Mouse (Mus musculus) hematopoietic stem cell, adult 5-6 weeks (primary cell): Measurements from ENCODE around the gene Secisbp2. TPM values are rescaled to one million over a fixed set of nuclear protein-coding genes. Genes with fewer than 3 reads are reported as not detected.
A peak's percentile ranks its signal among the peaks of the same experiment; 100 is the strongest.
"Not testable (repeated sequence)": the region's sequence is repeated elsewhere in the genome, so short reads cannot be mapped to it uniquely, and the experiment has no call there.

Experiments used
- ATAC-seq, 2 experiments: fragments of 125-278 bp in 1 of 2; replicated peaks in 1 of 2; 2 replicates each; pipeline ENCODE4 v1.8.0; 2016 to 2017; ENCODE audit warnings: inconsistent platforms in 2 of 2, mild to moderate bottlenecking in 2 of 2, moderate number of reproducible peaks in 2 of 2, low read depth in 1 of 2, moderate TSS enrichment in 1 of 2; ENCODE audit not compliant: low FRiP score in 2 of 2, poor library complexity in 2 of 2, severe bottlenecking in 2 of 2, insufficient read depth in 1 of 2, low TSS enrichment in 1 of 2
- total RNA-seq: library from RNA; stranded (forward); fragments of 172-1452, 232-1000 nt; gene quantifications from 2 replicates; pipeline ENCODE4 v1.2.3, GENCODE M21; 2017

The Secisbp2 gene
- total RNA-seq, 1 experiment from 2014 or later, result 29.4 TPM

GRCm38 (mm10) chr13:51663561-51663960 is 12.1 kb downstream of the Secisbp2 start:
- no peak for ATAC-seq

- ATAC-seq, result not testable (repeated sequence)
These were observed 16.7 kb downstream of the Secisbp2 start for GRCm38 (mm10) chr13:51668195-51668594.

GRCm38 (mm10) chr13:51676641-51677040 is 25.1 kb downstream of the Secisbp2 start:
- ATAC-seq, result no peak

- no peak for ATAC-seq
These were observed 25.5 kb downstream of the Secisbp2 start for GRCm38 (mm10) chr13:51677041-51677440.

- ATAC-seq, result no peak; a peak in 1 of 4 replicates
These were observed 26.2 kb downstream of the Secisbp2 start for GRCm38 (mm10) chr13:51677630-51678185.

- no peak for ATAC-seq
These were observed 27.2 kb downstream of the Secisbp2 start for GRCm38 (mm10) chr13:51678687-51679086.

- no peak for ATAC-seq
These were observed 27.8 kb downstream of the Secisbp2 start for GRCm38 (mm10) chr13:51679332-51679731.

GRCm38 (mm10) chr13:51681076-51681475 is 29.6 kb downstream of the Secisbp2 start:
- no peak for ATAC-seq

GRCm38 (mm10) chr13:51681634-51682033 is 30.1 kb downstream of the Secisbp2 start:
- ATAC-seq, result no peak

- no peak; a peak in 1 of 4 replicates for ATAC-seq
These were observed 33.9 kb downstream of the Secisbp2 start for GRCm38 (mm10) chr13:51685290-51685966.

GRCm38 (mm10) chr13:51686966-51687365 is 35.5 kb downstream of the Secisbp2 start:
- ATAC-seq, result no peak

GRCm38 (mm10) chr13:51688688-51689087 is 37.2 kb downstream of the Secisbp2 start:
- ATAC-seq, result no peak

- ATAC-seq, result peak; percentile 55 to 58; a peak in 1 of 4 replicates
These were observed 45.0 kb downstream of the Secisbp2 start for GRCm38 (mm10) chr13:51696481-51696880.

GRCm38 (mm10) chr13:51697455-51697854 is 46.0 kb downstream of the Secisbp2 start:
- no peak for ATAC-seq

- no peak for ATAC-seq
These were observed 46.4 kb downstream of the Secisbp2 start for GRCm38 (mm10) chr13:51697897-51698296.

- no peak for ATAC-seq
These were observed 46.8 kb downstream of the Secisbp2 start for GRCm38 (mm10) chr13:51698318-51698717.

- no peak for ATAC-seq
These were observed 52.4 kb downstream of the Secisbp2 start for GRCm38 (mm10) chr13:51703893-51704292.

- no peak for ATAC-seq
These were observed 54.7 kb downstream of the Secisbp2 start for GRCm38 (mm10) chr13:51705882-51706854.
